Mouse (Mus musculus) megakaryocyte, embryonic 14.5 days (primary cell): ENCODE data around the gene Snai3.

Experiments
- FLI1 ChIP-seq: IDR thresholded peaks from 2 replicates; pipeline ENCODE4 v1.6.1; 2012; ENCODE audit warnings: low read length, inconsistent platforms, mixed read lengths
- GATA1 ChIP-seq: IDR thresholded peaks from 3 replicates; pipeline ENCODE4 v1.6.1; 2012; ENCODE audit warnings: mixed read lengths, low read length, inconsistent platforms, borderline replicate concordance

GRCm38 (mm10) chr8:122414311-122414710 is 46.2 kb downstream of the Snai3 start:
- TF ChIP-seq GATA1 (no peak), FLI1 (no peak)
